Mouse (Mus musculus) lung, postnatal 0 days (tissue): ENCODE results near the gene Zfp827.

Source experiments
- CTCF ChIP-seq: IDR thresholded peaks from 2 replicates; pipeline ENCODE4 v1.5.1; 2016; ENCODE audit warnings: antibody characterized with exemption, mild to moderate bottlenecking
- EP300 ChIP-seq: IDR thresholded peaks from 2 replicates; pipeline ENCODE4 v1.6.1; 2016; ENCODE audit warnings: antibody characterized with exemption, mild to moderate bottlenecking, control low read depth

GRCm38 (mm10) chr8:79224363-79224762 is 196.1 kb downstream of the Zfp827 start:
- TF ChIP-seq EP300 (no peak), CTCF (no peak)
